ENCODE assay signal across 9 mouse cellular contexts in genomic region chr8:84956768-84957167, GRCm38 (mm10). TPM values are rescaled to one million over a fixed set of nuclear protein-coding genes. Genes with fewer than 3 reads are reported as not detected.
DNase-seq lines count a peak whose midpoint lies in the region; ATAC-seq and TF ChIP-seq lines count a peak whose summit lies in the region.
"Had no signal": no experiment of that assay in that cellular context is flagged by ENCODE, and none has a peak within 500 bp of the region (broad histone marks: within the 10 kb centered on the region; RNA-seq: fewer than 3 reads in every experiment).

No protein-coding gene starts in this region.

- H3K27me3 ChIP-seq in midbrain, embryonic 11.5 days (ENCODE audit: control insufficient read depth, insufficient read depth, low read length), result no peaks in the 10 kb centered on the region; the same call in 1 of the 2 replicates
- peaks cover 7% of the 10 kb centered on the region for H3K27me3 ChIP-seq in midbrain, embryonic 16.5 days (ENCODE audit: control insufficient read depth, insufficient read depth, low read depth, low read length)
- H3K27me3 ChIP-seq in stomach, postnatal 0 days (ENCODE audit: control insufficient read depth, insufficient read depth, low read length), result no peaks in the 10 kb centered on the region

- H3K4me3 ChIP-seq in midbrain, embryonic 11.5 days (ENCODE audit: low read depth, low read length), result no peak overlapping the region
- no peak overlapping the region for H3K4me3 ChIP-seq in midbrain, embryonic 16.5 days (ENCODE audit: low read depth, low read length)
- H3K4me3 ChIP-seq in stomach, postnatal 0 days (ENCODE audit: low read depth, low read length), result no peak overlapping the region
- H3K4me3 ChIP-seq: hindbrain, embryonic 15.5 days had no signal

- no peak overlapping the region for H3K9ac ChIP-seq in midbrain, embryonic 11.5 days (ENCODE audit: low read length)
- no peak overlapping the region for H3K9ac ChIP-seq in midbrain, embryonic 16.5 days (ENCODE audit: low read depth, low read length)
- H3K9ac ChIP-seq in stomach, postnatal 0 days (ENCODE audit: low read length), result no peak overlapping the region
- H3K9ac ChIP-seq: hindbrain, embryonic 15.5 days had no signal

- no peak for ATAC-seq in midbrain, embryonic 11.5 days (ENCODE audit: low FRiP score)
- ATAC-seq in midbrain, embryonic 16.5 days, result no peak
- ATAC-seq in megakaryocyte-erythroid progenitor cell, adult 5-6 weeks (replicated peaks; ENCODE audit: low FRiP score, low TSS enrichment, poor library complexity, severe bottlenecking), result peak; percentile 45
- ATAC-seq in stomach, postnatal 0 days (ENCODE audit: low FRiP score, low TSS enrichment), result no peak

- TF ChIP-seq EP300 in stomach, postnatal 0 days (optimal IDR thresholded peaks at IDR 0.05), result no peak

- H3K36me3 ChIP-seq in midbrain, embryonic 11.5 days (ENCODE audit: control insufficient read depth, insufficient read depth, low read length), result 0 out of 2 replicates have a peak, but pooled peaks cover 3% of the 10 kb centered on the region
- H3K36me3 ChIP-seq in midbrain, embryonic 16.5 days (ENCODE audit: control insufficient read depth, insufficient read depth, low read length), result no peaks in the 10 kb centered on the region
- peaks cover 3% of the 10 kb centered on the region for H3K36me3 ChIP-seq in stomach, postnatal 0 days (ENCODE audit: control insufficient read depth, insufficient read depth, low read length)

- H3K4me2 ChIP-seq in midbrain, embryonic 11.5 days, result no peak overlapping the region
- no peak overlapping the region for H3K4me2 ChIP-seq in midbrain, embryonic 16.5 days (ENCODE audit: low read length)
- H3K4me2 ChIP-seq in stomach, postnatal 0 days (replicated peaks; ENCODE audit: low read depth), result no peak overlapping the region
- H3K4me2 ChIP-seq: hindbrain, embryonic 15.5 days had no signal

- peak; percentile 54 to 88 for DNase-seq in adrenal gland, adult (ENCODE audit: inconsistent age in 2 of 2, low spot score in 1 of 2)
- DNase-seq in adrenal gland, adult 8-10 months, result no peak
- peak; percentile 96 for DNase-seq in midbrain, embryonic 11.5 days (ENCODE audit: low spot score, missing footprints)
- DNase-seq in cerebellum, postnatal 36 days, result peak; percentile 80 to 88
- peak; percentile 64 for DNase-seq in kidney, postnatal 14 days
- peak; percentile 83 for DNase-seq in stomach, postnatal 0 days (ENCODE audit: low spot score)

- 54% methylated on average over 2 of the region's 2 CpGs for WGBS in midbrain, embryonic 11.5 days
- WGBS in midbrain, embryonic 16.5 days, result 45% methylated on average over 2 of the region's 2 CpGs
- WGBS in stomach, postnatal 0 days, result 51% methylated on average over 2 of the region's 2 CpGs

- no peak overlapping the region for H3K27ac ChIP-seq in midbrain, embryonic 11.5 days (ENCODE audit: low read depth, low read length)
- H3K27ac ChIP-seq in midbrain, embryonic 16.5 days (ENCODE audit: low read length), result no peak overlapping the region
- H3K27ac ChIP-seq in stomach, postnatal 0 days (replicated peaks), result no peak overlapping the region
- H3K27ac ChIP-seq: hindbrain, embryonic 15.5 days had no signal

- peak; percentile 91 for TF ChIP-seq CTCF in stomach, postnatal 0 days (IDR thresholded peaks at IDR 0.05; ENCODE audit: low read depth)

- H3K9me3 ChIP-seq in midbrain, embryonic 11.5 days (ENCODE audit: control insufficient read depth, low read length), result no peaks in the 10 kb centered on the region
- no peaks in the 10 kb centered on the region; the same call in 1 of the 2 replicates for H3K9me3 ChIP-seq in midbrain, embryonic 16.5 days (replicated peaks; ENCODE audit: control insufficient read depth, low read length, poor library complexity, severe bottlenecking)
- H3K9me3 ChIP-seq in stomach, postnatal 0 days (ENCODE audit: control insufficient read depth, low read length), result no peaks in the 10 kb centered on the region
- H3K9me3 ChIP-seq: hindbrain, embryonic 15.5 days had no signal

- no peaks in the 10 kb centered on the region for H3K4me1 ChIP-seq in midbrain, embryonic 11.5 days (ENCODE audit: control insufficient read depth, insufficient read depth, low read length)
- H3K4me1 ChIP-seq in midbrain, embryonic 16.5 days (ENCODE audit: control insufficient read depth, insufficient read depth, low read length), result no peaks in the 10 kb centered on the region
- peaks cover 3% of the 10 kb centered on the region; the same call in 1 of the 2 replicates for H3K4me1 ChIP-seq in stomach, postnatal 0 days (replicated peaks; ENCODE audit: control insufficient read depth, insufficient read depth)
- H3K4me1 ChIP-seq: hindbrain, embryonic 15.5 days had no signal

RNA-seq across cellular contexts. Expression of gene Rtbdn, which starts 10.0 kb away (rescaled TPM):
- total RNA-seq in adrenal gland, adult 8-10 months (2022), result under 1 TPM in 2 of 4 experiments, not detected in 2; 0.28 to 0.40 TPM
- 0.15 TPM in 1 of 2 replicates, not detected in the other for polyA plus RNA-seq in midbrain, embryonic 11.5 days (2014; fragmentation: Nextera tagmentation; extraction: Ambion mirVana)
- polyA plus RNA-seq in midbrain, embryonic 16.5 days (2015; fragmentation: Nextera tagmentation; extraction: Ambion mirVana), result 2.8 and 3.3 TPM in 2 replicates
- total RNA-seq in megakaryocyte-erythroid progenitor cell, adult 5-6 weeks (2014; fragmentation: Nextera tagmentation), result not detected in 2 replicates
- not detected in 2 replicates for total RNA-seq in megakaryocyte-erythroid progenitor cell, adult 5-6 weeks (2017)
- polyA plus RNA-seq in stomach, postnatal 0 days (2015; fragmentation: Nextera tagmentation; extraction: Ambion mirVana), result 0.05 and 0.13 TPM in 2 replicates

RNA-seq across cellular contexts. Expression of gene Gm49661, which starts 12.5 kb away (rescaled TPM):
- total RNA-seq in adrenal gland, adult 8-10 months (2022), result 1 to 10 TPM in 2 of 4 experiments, not detected in 2; 1.7 to 2.3 TPM
- polyA plus RNA-seq in midbrain, embryonic 11.5 days (2014; fragmentation: Nextera tagmentation; extraction: Ambion mirVana), result not detected in 2 replicates
- not detected in 2 replicates for polyA plus RNA-seq in midbrain, embryonic 16.5 days (2015; fragmentation: Nextera tagmentation; extraction: Ambion mirVana)
- total RNA-seq in megakaryocyte-erythroid progenitor cell, adult 5-6 weeks (2014; fragmentation: Nextera tagmentation), result not detected in 2 replicates
- total RNA-seq in megakaryocyte-erythroid progenitor cell, adult 5-6 weeks (2017), result not detected in 2 replicates
- not detected in 2 replicates for polyA plus RNA-seq in stomach, postnatal 0 days (2015; fragmentation: Nextera tagmentation; extraction: Ambion mirVana)
- polyA plus RNA-seq: hindbrain, embryonic 15.5 days had no signal

RNA-seq across cellular contexts. Expression of gene Prdx2, which starts 12.6 kb away (rescaled TPM):
- total RNA-seq in adrenal gland, adult 8-10 months (2022), result 100 to 1,000 TPM; 651 to 758 (median 708) TPM
- polyA plus RNA-seq in midbrain, embryonic 11.5 days (2014; fragmentation: Nextera tagmentation; extraction: Ambion mirVana), result 1,298 and 1,349 TPM in 2 replicates
- 1,134 and 1,161 TPM in 2 replicates for polyA plus RNA-seq in midbrain, embryonic 16.5 days (2015; fragmentation: Nextera tagmentation; extraction: Ambion mirVana)
- 898 and 1,004 TPM in 2 replicates for total RNA-seq in megakaryocyte-erythroid progenitor cell, adult 5-6 weeks (2014; fragmentation: Nextera tagmentation)
- total RNA-seq in megakaryocyte-erythroid progenitor cell, adult 5-6 weeks (2017), result 1,011 and 1,021 TPM in 2 replicates
- polyA plus RNA-seq in stomach, postnatal 0 days (2015; fragmentation: Nextera tagmentation; extraction: Ambion mirVana), result 370 and 376 TPM in 2 replicates

RNA-seq across cellular contexts. Expression of gene Rnaseh2a, which starts 12.8 kb away (rescaled TPM):
- total RNA-seq in adrenal gland, adult 8-10 months (2022), result 100 to 1,000 TPM in 3 of 4 experiments, 10 to 100 TPM in 1; 89.0 to 142 (median 110) TPM
- 113 and 121 TPM in 2 replicates for polyA plus RNA-seq in midbrain, embryonic 11.5 days (2014; fragmentation: Nextera tagmentation; extraction: Ambion mirVana)
- 47.9 and 51.3 TPM in 2 replicates for polyA plus RNA-seq in midbrain, embryonic 16.5 days (2015; fragmentation: Nextera tagmentation; extraction: Ambion mirVana)
- 198 and 202 TPM in 2 replicates for total RNA-seq in megakaryocyte-erythroid progenitor cell, adult 5-6 weeks (2014; fragmentation: Nextera tagmentation)
- total RNA-seq in megakaryocyte-erythroid progenitor cell, adult 5-6 weeks (2017), result 119 and 151 TPM in 2 replicates
- polyA plus RNA-seq in stomach, postnatal 0 days (2015; fragmentation: Nextera tagmentation; extraction: Ambion mirVana), result 79.4 and 80.1 TPM in 2 replicates

RNA-seq across cellular contexts. Expression of gene Mast1, which starts 19.6 kb away (rescaled TPM):
- total RNA-seq in adrenal gland, adult 8-10 months (2022), result 1 to 10 TPM; 2.1 to 9.2 (median 5.9) TPM
- polyA plus RNA-seq in midbrain, embryonic 11.5 days (2014; fragmentation: Nextera tagmentation; extraction: Ambion mirVana), result 8.8 and 10.2 TPM in 2 replicates
- polyA plus RNA-seq in midbrain, embryonic 16.5 days (2015; fragmentation: Nextera tagmentation; extraction: Ambion mirVana), result 85.7 and 86.1 TPM in 2 replicates
- 0.45 TPM in 1 of 2 replicates, not detected in the other for total RNA-seq in megakaryocyte-erythroid progenitor cell, adult 5-6 weeks (2014; fragmentation: Nextera tagmentation)
- total RNA-seq in megakaryocyte-erythroid progenitor cell, adult 5-6 weeks (2017), result 0.42 TPM in 1 of 2 replicates, not detected in the other
- 0.87 and 1.1 TPM in 2 replicates for polyA plus RNA-seq in stomach, postnatal 0 days (2015; fragmentation: Nextera tagmentation; extraction: Ambion mirVana)
